Mouse (Mus musculus): ENCODE results near the gene Zfp943. TPM values are rescaled to one million over a fixed set of nuclear protein-coding genes. Genes with fewer than 3 reads are reported as not detected.
A peak's percentile ranks its signal among the peaks of the same experiment; 100 is the strongest.

Gene Zfp943
- total RNA-seq (2022) = 10 to 100 TPM; 20.5 to 24.4 (median 21.1) TPM

DNA sequence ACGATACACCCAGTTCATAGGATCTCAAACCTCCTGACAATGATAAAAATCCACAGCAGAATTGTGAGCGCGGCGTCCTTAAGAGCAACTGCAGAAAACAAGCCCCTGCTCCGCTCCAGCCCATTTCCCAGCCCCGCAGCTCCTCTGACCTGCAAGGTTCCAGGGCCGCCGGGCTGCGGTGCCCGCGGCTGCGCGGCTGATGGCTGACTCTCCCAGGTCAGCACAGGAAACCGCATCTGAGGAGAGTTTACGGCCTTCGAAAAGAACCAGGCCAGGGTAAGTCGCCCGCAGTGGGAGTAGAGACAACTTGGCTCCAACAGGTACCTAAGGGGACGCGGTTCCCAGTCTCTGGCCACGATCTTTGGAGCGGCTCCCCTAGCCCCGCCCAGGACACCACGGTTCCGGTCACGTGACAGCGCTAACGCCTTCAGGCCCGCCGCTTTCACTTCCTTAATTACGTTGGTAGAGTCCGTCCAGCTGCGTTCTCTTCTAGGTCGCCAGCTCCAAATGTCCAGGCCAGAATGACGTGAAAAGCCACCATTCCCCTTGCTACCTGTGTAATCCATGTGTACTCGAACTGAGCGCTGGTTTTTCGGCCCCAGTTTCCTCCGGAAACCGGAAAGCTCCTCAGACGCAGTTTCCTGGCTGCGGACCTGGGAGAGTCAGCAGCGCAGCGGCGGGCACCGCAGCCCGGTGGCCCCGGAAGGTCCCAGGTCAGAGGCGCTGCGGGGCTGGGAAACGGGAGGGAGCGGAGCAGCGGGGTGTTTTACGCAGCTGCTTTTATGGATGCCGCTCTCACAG lies at the start of gene Zfp943, which contains the start of gene Zfp942:
Gene Zfp943 (plus strand): TSS at position 446 of the 801 bp plus-strand sequence.
Gene Zfp942 (minus strand): TSS at position 358 of the 801 bp plus-strand sequence.
- peak; percentile 61 to 73 for DNase-seq (ENCODE audit: low spot score in 2 of 2)

DNA sequence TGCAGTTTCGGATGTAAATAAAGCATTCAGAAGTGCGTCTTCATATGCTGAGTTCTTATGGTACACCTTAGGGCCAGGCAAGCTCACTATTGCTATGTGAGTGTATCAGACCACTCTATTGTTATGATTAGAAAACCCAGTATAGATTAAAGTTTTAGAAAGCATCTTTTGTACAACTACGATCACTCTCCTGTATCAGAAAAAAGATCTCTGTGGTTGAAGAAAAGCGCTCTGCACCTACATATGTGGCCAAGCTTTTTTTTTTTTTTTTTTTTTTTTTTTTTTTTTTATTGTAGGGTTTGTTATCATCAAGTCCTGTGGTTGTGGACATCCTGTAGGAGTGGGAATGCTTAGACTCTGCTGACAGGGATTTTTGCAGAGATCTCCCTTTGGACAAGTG lies 950 bp downstream of the Zfp943 start:
- no peak for DNase-seq (ENCODE audit: low spot score in 2 of 2)

DNA sequence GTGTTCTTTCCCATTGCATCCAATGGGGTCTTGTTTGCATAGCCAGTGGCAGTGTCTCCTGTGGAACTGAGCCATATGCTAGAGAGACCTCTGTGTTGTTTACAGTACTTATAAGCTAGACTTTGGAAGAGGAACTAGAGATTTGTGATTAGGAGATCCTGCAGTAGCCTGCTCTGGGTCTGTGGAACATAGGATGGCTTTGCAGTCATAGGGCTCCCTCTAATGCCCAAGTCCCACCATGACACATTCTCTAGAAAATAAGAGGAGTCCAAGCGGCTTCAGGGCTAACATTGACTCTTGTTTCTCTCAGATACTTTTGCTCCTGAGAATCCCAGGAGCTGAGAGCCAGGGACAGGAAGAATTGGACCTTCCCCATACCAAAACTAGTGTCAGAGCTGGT lies 73.2 kb downstream of the Zfp943 start:
- DNase-seq (ENCODE audit: low spot score in 2 of 2) = peak in 1 of 2 experiments; percentile 6

DNA sequence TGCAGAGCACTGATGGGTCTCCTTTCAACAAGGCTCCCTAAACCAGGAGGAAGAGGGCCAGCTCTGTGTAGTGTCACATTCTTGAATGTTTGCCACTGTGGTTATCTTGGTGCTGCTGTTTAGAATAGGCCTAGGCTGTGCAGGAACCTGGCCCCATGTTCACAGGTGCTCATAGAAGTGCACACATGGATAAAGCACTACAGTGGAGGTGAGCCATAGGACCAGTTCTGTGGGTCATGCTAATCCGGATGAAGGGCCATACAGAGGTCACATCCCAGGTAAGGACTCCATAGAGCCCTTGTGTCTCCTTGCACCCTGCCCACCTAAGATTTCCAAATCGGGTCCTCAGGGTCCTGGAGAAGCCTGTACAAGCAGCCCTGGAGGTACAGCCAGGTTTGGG lies 87.1 kb downstream of the Zfp943 start:
- no peak for DNase-seq (ENCODE audit: low spot score in 2 of 2)

DNA sequence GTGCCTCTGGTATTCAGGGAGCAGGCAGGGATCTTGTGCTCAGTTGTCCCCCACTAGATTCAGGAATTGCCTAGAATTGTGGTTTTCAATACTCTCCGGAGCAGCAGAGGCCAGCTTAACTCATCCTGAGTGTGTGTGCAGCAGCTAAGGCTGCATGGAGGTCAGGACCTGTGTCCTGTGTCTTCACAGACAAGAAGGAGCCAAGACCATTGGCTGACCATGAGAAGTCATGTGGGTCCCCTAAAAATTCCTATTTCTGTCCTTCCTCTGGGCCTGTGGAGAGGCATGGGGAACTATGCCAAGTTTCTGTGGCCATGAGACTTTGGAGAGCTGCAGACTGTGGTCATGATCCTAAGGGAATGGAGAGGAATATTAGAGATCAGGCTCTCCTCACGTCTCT lies 90.9 kb downstream of the Zfp943 start:
- no peak for DNase-seq (ENCODE audit: low spot score in 2 of 2)

DNA sequence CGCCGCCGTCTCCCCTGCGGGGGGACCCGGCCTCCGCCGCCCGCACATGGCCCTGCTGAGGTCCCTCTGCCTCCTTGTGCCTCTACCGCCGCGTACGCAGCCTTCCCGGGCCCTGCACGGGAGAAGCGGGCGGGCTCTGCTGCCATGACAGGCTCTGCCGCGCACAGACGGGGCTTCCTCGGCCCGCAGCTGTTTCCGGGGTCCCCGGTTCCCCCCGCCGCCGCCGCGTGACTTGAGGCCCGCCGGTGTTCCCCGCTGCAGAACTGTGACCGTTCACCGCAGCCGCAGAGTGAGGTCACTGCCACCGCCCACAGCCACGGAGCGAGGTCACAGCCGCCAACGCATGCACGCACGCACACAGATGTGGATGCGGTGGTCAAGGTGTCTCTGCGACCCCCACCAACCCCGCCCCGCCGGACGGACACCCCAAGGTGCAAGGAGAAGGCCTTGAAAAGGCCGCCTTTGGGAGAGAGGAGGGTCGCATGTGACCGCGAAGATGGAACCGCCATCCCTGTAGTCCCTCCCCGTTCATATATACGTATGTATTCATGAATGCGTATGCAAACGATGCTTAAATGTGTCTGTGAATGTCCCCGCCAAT lies 118.8 kb downstream of the Zfp943 start:
- DNase-seq (ENCODE audit: low spot score in 2 of 2) = peak; percentile 26 to 58

DNA sequence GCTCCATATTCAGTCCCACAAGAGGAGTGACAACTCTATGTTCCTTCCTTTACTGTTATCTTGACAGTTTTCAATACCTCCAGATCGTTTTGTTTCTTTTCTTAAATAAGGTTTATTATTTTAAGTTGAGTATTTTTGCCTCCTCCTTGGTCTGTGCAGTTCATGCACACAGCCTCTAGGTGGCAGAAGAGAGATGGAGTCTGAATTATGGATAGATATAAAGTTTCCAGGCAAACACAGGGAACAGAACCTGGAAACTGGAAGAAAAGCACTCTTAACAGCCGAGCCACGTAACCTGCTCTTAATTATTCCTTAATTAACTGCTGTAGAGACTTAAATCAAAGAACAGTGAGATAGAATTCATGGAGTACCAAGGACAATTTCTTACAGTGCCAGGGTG lies 120.9 kb downstream of the Zfp943 start:
- peak in 1 of 2 experiments; percentile 36 for DNase-seq (ENCODE audit: low spot score in 2 of 2)

DNA sequence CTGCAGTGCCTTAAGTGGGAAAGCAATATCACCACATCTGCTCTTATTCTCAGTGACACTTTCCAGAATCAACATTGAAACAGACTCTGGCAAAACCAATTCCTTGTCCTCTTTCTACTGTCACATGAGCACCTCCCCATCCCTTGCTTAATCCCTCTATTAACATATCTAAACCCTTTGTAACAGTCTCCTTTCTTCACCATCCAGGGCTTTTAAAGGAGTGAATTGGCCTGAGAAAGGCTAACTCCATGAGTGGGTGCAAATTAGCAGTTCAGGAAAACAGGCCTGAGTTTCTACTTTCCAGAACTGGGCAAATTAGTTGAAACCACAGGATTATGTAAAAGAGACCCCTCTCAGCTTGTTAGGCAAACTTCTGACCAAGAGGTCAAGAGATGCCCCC lies 156.4 kb downstream of the Zfp943 start:
- DNase-seq (ENCODE audit: low spot score in 2 of 2) = no peak

Other genes with a start within 250 kb of the Zfp943 start
- 1 to 10 TPM; 4.8 to 6.6 (median 5.2) TPM for gene Zfp229, start 231.8 kb upstream of the Zfp943 start, total RNA-seq (2022)
- under 1 TPM; 0.47 to 0.85 (median 0.56) TPM for gene Zfp820, start 116.8 kb upstream of the Zfp943 start, total RNA-seq (2022)
- 1 to 10 TPM; 4.5 to 7.4 (median 6.1) TPM for gene Zfp995, start 52.6 kb upstream of the Zfp943 start, total RNA-seq (2022)
- gene Zfp942, start 88 bp upstream of the Zfp943 start, total RNA-seq (2022) = 10 to 100 TPM; 14.2 to 17.9 (median 16.6) TPM
- gene Zfp947, start 203.6 kb downstream of the Zfp943 start, total RNA-seq (2022) = under 1 TPM; 0.59 to 0.91 (median 0.86) TPM

All from layer of hippocampus, adult 8-10 months (tissue).